ENCODE assay signal across 9 mouse cellular contexts in genomic region chr9:68016255-68016954, GRCm38 (mm10).
DNase-seq lines count a peak whose midpoint lies in the region; TF ChIP-seq lines count a peak whose summit lies in the region.
"Had no signal": no experiment of that assay in that cellular context is flagged by ENCODE, and none has a peak within 500 bp of the region (broad histone marks: within the 10 kb centered on the region; RNA-seq: fewer than 3 reads in every experiment).

No protein-coding gene starts in this region.

- H3K9me3 ChIP-seq in ES-E14 (ENCODE audit: control insufficient read depth, insufficient read depth, low read depth, low read length) = no peaks in the 10 kb centered on the region
- H3K9me3 ChIP-seq: stomach, embryonic 15.5 days had no signal

- TF ChIP-seq POLR2A in embryonic fibroblast, embryonic 13.5 days (IDR thresholded peaks at IDR 0.05; ENCODE audit: low read depth, low read length) = no peak

- H3K4me1 ChIP-seq in ES-E14 (ENCODE audit: control insufficient read depth in 2 of 2, insufficient read depth in 2 of 2, low read length in 2 of 2, poor library complexity in 1 of 2) = no peaks in the 10 kb centered on the region
- H3K4me1 ChIP-seq in embryonic fibroblast, embryonic 13.5 days (ENCODE audit: control insufficient read depth, insufficient read depth, low read length) = no peaks in the 10 kb centered on the region
- H3K4me1 ChIP-seq: stomach, embryonic 15.5 days had no signal

- no peak overlapping the region for H3K9ac ChIP-seq in ES-E14 (ENCODE audit: insufficient read depth, low read depth, low read length, poor library complexity, severe bottlenecking)
- H3K9ac ChIP-seq: stomach, embryonic 15.5 days had no signal

- in situ Hi-C loops in ES-E14 (cut with MboI; ENCODE audit: low sequenced_read_pairs in 2 of 2, unreplicated experiment in 2 of 2) = loop anchor here (25.0 kb wide), 1 partner anchor 721 kb away; no protein-coding TSS in a partner anchor

- DNase-seq in ES-E14 (ENCODE audit: low read depth, low spot score) (peak; percentile 19), MN1 (ENCODE audit: low spot score) (no peak)
- peak; percentile 51 for DNase-seq in adrenal gland, postnatal 25 days
- peak; percentile 50 to 54 for DNase-seq in heart, postnatal 36 days
- DNase-seq in layer of hippocampus, adult 8-10 months (ENCODE audit: low spot score in 2 of 2) = peak; percentile 45 to 66
- DNase-seq in lung, postnatal 36 days = peak; percentile 43
- peak; percentile 9 to 29 for DNase-seq in right cerebral cortex, postnatal 36 days (ENCODE audit: low spot score in 2 of 2)

- no peak overlapping the region for H3K27ac ChIP-seq in ES-E14 (ENCODE audit: insufficient read depth, low read depth, low read length, poor library complexity, severe bottlenecking)
- H3K27ac ChIP-seq in embryonic fibroblast, embryonic 13.5 days (ENCODE audit: insufficient read depth, low read length) = no peak overlapping the region
- H3K27ac ChIP-seq: stomach, embryonic 15.5 days had no signal

- peak; percentile 80; the same call in 1 of the 2 replicates for TF ChIP-seq CTCF in embryonic fibroblast, embryonic 13.5 days (IDR thresholded peaks at IDR 0.05; ENCODE audit: borderline replicate concordance, insufficient read depth, low read length)

- intact Hi-C loops in heart, postnatal 36 days (cut with DNase I) = loop anchor here (5.0 to 10.0 kb wide), 7 partner anchors 236 to 1468 kb away; partner anchors contain the start of gene Rora

- no peaks in the 10 kb centered on the region for H3K36me3 ChIP-seq in ES-E14 (ENCODE audit: control insufficient read depth, insufficient read depth, low read length, poor library complexity, severe bottlenecking)
- H3K36me3 ChIP-seq: stomach, embryonic 15.5 days had no signal

- H3K4me3 ChIP-seq in ES-E14 (ENCODE audit: insufficient read depth in 1 of 2, low read depth in 1 of 2, low read length in 2 of 2, poor library complexity in 1 of 2, severe bottlenecking in 1 of 2) = no peak overlapping the region
- H3K4me3 ChIP-seq in embryonic fibroblast, embryonic 13.5 days (ENCODE audit: insufficient read depth, low read length) = no peak overlapping the region
- H3K4me3 ChIP-seq: stomach, embryonic 15.5 days had no signal

TF ChIP-seq in ES-E14, 5 proteins besides CTCF, POLR2A, EP300 and RAD21:
- no peak for TF ChIP-seq CHD2 (IDR thresholded peaks at IDR 0.05; ENCODE audit: low read depth, low read length)
- TF ChIP-seq MAFK (IDR thresholded peaks at IDR 0.05; ENCODE audit: insufficient read depth, low read depth, low read length) = no peak
- no peak for TF ChIP-seq ZNF384 (IDR thresholded peaks at IDR 0.05; ENCODE audit: low read depth, low read length)
- peak; percentile 27; the same call in 1 of the 2 replicates for TF ChIP-seq ZC3H11A (IDR thresholded peaks at IDR 0.05; ENCODE audit: borderline replicate concordance, low read depth, low read length)
- no peak for TF ChIP-seq HCFC1 (IDR thresholded peaks at IDR 0.05; ENCODE audit: borderline replicate concordance, insufficient read depth, low read length)
